Mouse (Mus musculus) cerebellum, postnatal 14 days (tissue): ENCODE results near the gene Ints5.
A peak's percentile ranks its signal among the peaks of the same experiment; 100 is the strongest.
"Not testable (repeated sequence)": the region's sequence is repeated elsewhere in the genome, so short reads cannot be mapped to it uniquely, and the experiment has no call there.

ENCODE experiments used
- DNase-seq, 2 experiments: peaks; one replicate each; pipeline ENCODE4 v3.0.0; 2021; ENCODE audit warnings: mixed read lengths in 2 of 2

The Ints5 gene

GRCm38 (mm10) chr19:8892829-8893766 lies at the start of gene Ints5:
Gene Ints5, plus strand, starts transcription at chr19:8893005.
- peak; percentile 90 for DNase-seq

- DNase-seq, result peak; percentile 85 to 94
Observed at GRCm38 (mm10) chr19:8844371-8845129, 48.3 kb upstream of the Ints5 start.

- no peak for DNase-seq
Observed at GRCm38 (mm10) chr19:8848356-8848755, 44.4 kb upstream of the Ints5 start.

- DNase-seq, result peak in 1 of 2 experiments; percentile 57
Observed at GRCm38 (mm10) chr19:8850402-8850901, 42.4 kb upstream of the Ints5 start, which contains the start of gene Lrrn4cl. Gene Lrrn4cl, plus strand, starts transcription at chr19:8850768.

- no peak for DNase-seq
Observed at GRCm38 (mm10) chr19:8851639-8852038, 41.2 kb upstream of the Ints5 start.

- DNase-seq, result no peak
Observed at GRCm38 (mm10) chr19:8852236-8852928, 40.4 kb upstream of the Ints5 start.

GRCm38 (mm10) chr19:8853117-8853516 lies 39.7 kb upstream of the Ints5 start:
- DNase-seq, result no peak

GRCm38 (mm10) chr19:8857689-8858088 lies 35.1 kb upstream of the Ints5 start:
- peak in 1 of 2 experiments; percentile 69 for DNase-seq

GRCm38 (mm10) chr19:8859018-8859417 lies 33.8 kb upstream of the Ints5 start:
- DNase-seq, result no peak

GRCm38 (mm10) chr19:8864265-8864664 lies 28.5 kb upstream of the Ints5 start:
- DNase-seq, result no peak

- not testable (repeated sequence) for DNase-seq
Observed at GRCm38 (mm10) chr19:8870381-8870780, 22.4 kb upstream of the Ints5 start.

GRCm38 (mm10) chr19:8870838-8871237 lies 22.0 kb upstream of the Ints5 start:
- no peak for DNase-seq

GRCm38 (mm10) chr19:8871267-8872186 lies 21.3 kb upstream of the Ints5 start, which contains the start of gene Ubxn1:
Gene Ubxn1, plus strand, starts transcription at chr19:8871496.
- DNase-seq, result peak; percentile 95 to 97

- no peak for DNase-seq
Observed at GRCm38 (mm10) chr19:8872266-8872840, 20.5 kb upstream of the Ints5 start.

GRCm38 (mm10) chr19:8875031-8875430 lies 17.8 kb upstream of the Ints5 start:
- no peak for DNase-seq

- peak; percentile 91 for DNase-seq
Observed at GRCm38 (mm10) chr19:8880311-8881033, 12.3 kb upstream of the Ints5 start, which contains the start of gene Uqcc3. Gene Uqcc3, minus strand, starts transcription at chr19:8880923.

- DNase-seq, result no peak
Observed at GRCm38 (mm10) chr19:8881034-8881392, 11.8 kb upstream of the Ints5 start.

GRCm38 (mm10) chr19:8883616-8884015 lies 9.2 kb upstream of the Ints5 start, which contains the start of the genes Lbhd1 and Gm49403:
Gene Lbhd1, plus strand, starts transcription at chr19:8883732.
Gene Gm49403, plus strand, starts transcription at chr19:8883930.
- DNase-seq, result no peak

- DNase-seq, result no peak
Observed at GRCm38 (mm10) chr19:8886916-8887584, 5.8 kb upstream of the Ints5 start.
